Mouse (Mus musculus): ENCODE measurements around the gene Zfp362.

DNA sequence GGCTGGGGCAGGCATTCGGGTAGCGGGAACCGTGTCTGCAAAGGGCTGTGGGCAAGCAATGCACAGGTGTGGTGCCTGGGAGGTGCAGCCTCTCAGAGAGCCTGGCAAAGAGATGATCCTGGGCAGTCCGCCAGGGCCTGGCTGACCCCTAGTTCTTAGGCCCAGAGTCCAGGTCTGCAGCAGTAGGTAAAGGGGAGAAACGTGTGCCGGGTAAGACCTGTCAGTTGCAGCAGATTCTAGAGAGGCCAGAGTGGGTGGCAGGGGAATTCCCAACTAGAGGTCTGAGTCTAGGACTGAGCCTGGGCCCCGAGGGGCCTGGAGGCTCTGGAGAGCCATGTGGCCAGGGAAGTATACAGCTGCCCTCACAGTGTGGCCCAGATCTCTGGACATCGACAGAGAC is 11.6 kb downstream of the Zfp362 start:
- TF ChIP-seq CTCF (IDR thresholded peaks at IDR 0.05; ENCODE audit: low read depth, low read length) (no peak), POLR2A (IDR thresholded peaks at IDR 0.05; ENCODE audit: extremely low read depth, insufficient read depth, low read length) (no peak)
